Mouse (Mus musculus): Measurements from ENCODE around the gene Gm12216.

DNA sequence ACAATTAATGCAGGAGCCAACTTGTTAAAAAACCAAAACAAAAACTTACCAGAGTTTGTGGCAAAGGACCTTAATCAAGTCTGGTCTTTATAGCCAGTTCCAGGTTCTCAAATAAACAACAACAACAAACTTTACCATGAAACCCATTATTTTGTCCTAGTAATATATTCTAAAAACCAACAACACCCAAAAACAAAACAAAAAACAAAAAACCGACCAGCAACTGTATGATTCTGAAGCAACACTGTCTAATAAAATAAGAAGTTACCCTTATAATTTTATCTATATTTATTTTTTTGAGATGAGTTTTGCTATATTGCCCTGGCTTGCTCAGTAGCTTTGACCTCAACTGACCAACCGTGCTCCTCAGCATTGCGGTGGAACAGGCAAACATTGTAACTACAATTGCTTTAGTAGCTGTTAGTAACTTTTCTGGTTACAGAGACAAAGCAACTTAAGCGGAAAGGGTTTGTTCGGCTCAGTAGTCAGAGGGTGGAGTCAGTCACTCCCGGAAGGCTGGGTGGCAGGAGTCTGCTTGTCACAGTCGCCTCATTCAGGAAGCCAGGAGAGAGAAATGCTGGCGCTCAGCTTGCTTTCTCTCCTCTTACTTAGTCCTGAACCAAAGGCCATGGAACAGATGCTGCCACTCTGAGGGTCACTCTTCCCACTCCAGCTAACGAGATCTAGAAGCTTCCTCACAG, 33.8 kb upstream of the Gm12216 start:
- TF ChIP-seq MAFK (IDR thresholded peaks at IDR 0.05; ENCODE audit: insufficient read depth, low read depth, low read length) (no peak), ZC3H11A (IDR thresholded peaks at IDR 0.05; ENCODE audit: borderline replicate concordance, low read depth, low read length) (no peak), HCFC1 (IDR thresholded peaks at IDR 0.05; ENCODE audit: borderline replicate concordance, insufficient read depth, low read length) (no peak), CHD2 (IDR thresholded peaks at IDR 0.05; ENCODE audit: low read depth, low read length) (no peak)

Data from ES-E14 (cell line).